Mouse (Mus musculus) embryonic facial prominence, embryonic 11.5 days (tissue): ENCODE results near the gene Rnf114. TPM values are rescaled to one million over a fixed set of nuclear protein-coding genes. Genes with fewer than 3 reads are reported as not detected.
A peak's percentile ranks its signal among the peaks of the same experiment; 100 is the strongest.

Experiments used
- ATAC-seq: fragments of 200-750 bp; cut with Nextera tagmentation; replicated peaks from 2 replicates; pipeline ENCODE4 v1.8.0; 2017; ENCODE audit warnings: low read depth; ENCODE audit not compliant: insufficient number of reproducible peaks, low FRiP score, low TSS enrichment
- DNase-seq: peaks from one replicate; pipeline ENCODE4 v3.0.0-alpha.2; 2015; ENCODE audit warnings: low spot score
- H3K27ac ChIP-seq: fragments of 300-500 bp; sonication (generic); replicated peaks from 2 replicates; pipeline ENCODE4 v1.5.1; 2014; ENCODE audit warnings: mild to moderate bottlenecking, low read depth, low read length, control low read depth
- H3K27me3 ChIP-seq: fragments of 300-500 bp; sonication (generic); 2 replicates; pipeline ENCODE4 v1.6.1; 2014; ENCODE audit warnings: mild to moderate bottlenecking, low read length, moderate library complexity, mixed read lengths; ENCODE audit not compliant: control insufficient read depth, insufficient read depth
- H3K36me3 ChIP-seq: fragments of 300-500 bp; sonication (generic); replicated peaks from 2 replicates; pipeline ENCODE4 v1.6.1; 2014; ENCODE audit warnings: low read depth, mild to moderate bottlenecking, low read length, moderate library complexity, mixed read lengths; ENCODE audit not compliant: control insufficient read depth, insufficient read depth
- H3K4me1 ChIP-seq: fragments of 300-500 bp; sonication (generic); 2 replicates; pipeline ENCODE4 v1.6.1; 2014; ENCODE audit warnings: low read length, mixed read lengths; ENCODE audit not compliant: control insufficient read depth, insufficient read depth
- H3K4me2 ChIP-seq: fragments of 300-500 bp; sonication (generic); 2 replicates; pipeline ENCODE4 v1.6.1; 2014; ENCODE audit warnings: low read depth, mild to moderate bottlenecking, control low read depth, low read length, moderate library complexity
- H3K4me3 ChIP-seq: fragments of 300-500 bp; sonication (generic); 2 replicates; pipeline ENCODE4 v1.5.1; 2014; ENCODE audit warnings: low read depth, low read length, control low read depth
- H3K9ac ChIP-seq: fragments of 300-500 bp; sonication (generic); replicated peaks from 2 replicates; pipeline ENCODE4 v1.6.1; 2014; ENCODE audit warnings: mild to moderate bottlenecking, control low read depth, low read length
- H3K9me3 ChIP-seq: fragments of 300-500 bp; sonication (generic); replicated peaks from 2 replicates; pipeline ENCODE4 v1.6.1; 2016; ENCODE audit warnings: mild to moderate bottlenecking, low read length, inconsistent platforms, mixed read lengths; ENCODE audit not compliant: control insufficient read depth
- WGBS: fragments of 180-500 bp; shearing (Covaris S2); extraction: QIAGEN DNeasy Blood & Tissue Kit; methylation state at CpG from one replicate; pipeline ENCODE4 v1.1.7; 2014; 5-methylcytosine and 5-hydroxymethylcytosine counted together
- polyA plus RNA-seq: library from polyadenylated mRNA; unstranded; fragments of >200 nt; fragmentation: Nextera tagmentation; extraction: Ambion mirVana; gene quantifications from 2 replicates; pipeline ENCODE4 v1.2.1, GENCODE M21; 2014

Gene Rnf114
- polyA plus RNA-seq, 1 experiment from 2014 or later = 113 TPM

DNA sequence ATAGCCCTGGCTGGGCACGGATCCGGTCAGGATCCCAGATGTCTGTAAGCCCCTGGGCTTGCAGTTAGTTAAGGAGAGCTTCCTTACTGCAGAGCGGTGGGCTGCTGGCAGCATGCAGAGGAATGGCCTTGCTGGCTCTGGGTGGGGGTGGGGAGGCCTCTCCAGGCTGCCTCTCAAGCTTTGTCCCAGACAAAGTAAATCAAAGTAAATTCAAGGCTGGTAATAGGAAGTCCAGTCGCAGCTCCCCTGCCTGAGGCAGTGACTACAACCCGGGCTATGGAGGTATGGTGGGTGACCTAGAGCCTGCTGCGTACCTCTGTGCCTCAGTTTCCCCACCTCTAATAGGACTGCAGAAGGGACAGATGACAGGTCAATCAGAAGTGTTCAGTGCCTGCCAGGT lies 48.9 kb downstream of the Rnf114 start:
- Histone ChIP-seq H3K27ac (peak overlapping the region; percentile 94), H3K9ac (peak overlapping the region; percentile 84)
- no peak for ATAC-seq

GRCm38 (mm10) chr2:167541761-167542160 lies 49.3 kb downstream of the Rnf114 start:
- Histone ChIP-seq H3K4me2 (peak overlapping the region; percentile 92), H3K36me3 (no peaks in the 10 kb centered on the region; the same call in 1 of the 2 replicates), H3K4me1 (peaks cover 31% of the 10 kb centered on the region), H3K9me3 (no peaks in the 10 kb centered on the region), H3K27ac (peak overlapping the region; percentile 94), H3K27me3 (0 out of 2 replicates have a peak, but pooled peaks cover under 1% of the 10 kb centered on the region), H3K9ac (peak overlapping the region; percentile 84), H3K4me3 (peak overlapping the region; percentile 81)
- WGBS = 56% methylated on average over 12 of the region's 12 CpGs
- no peak for ATAC-seq
- no peak for DNase-seq

More for the DNA sequence above, 48.9 kb downstream of the Rnf114 start:
- H3K9me3 ChIP-seq = no peaks in the 10 kb centered on the region
- peak overlapping the region; percentile 81 for H3K4me3 ChIP-seq
- peaks cover 31% of the 10 kb centered on the region for H3K4me1 ChIP-seq
- no peaks in the 10 kb centered on the region; the same call in 1 of the 2 replicates for H3K36me3 ChIP-seq
- peak; percentile 59 for DNase-seq
- H3K4me2 ChIP-seq = peak overlapping the region; percentile 92
- 0 out of 2 replicates have a peak, but pooled peaks cover 5% of the 10 kb centered on the region for H3K27me3 ChIP-seq
- WGBS = 7% methylated on average over 6 of the region's 6 CpGs

DNA sequence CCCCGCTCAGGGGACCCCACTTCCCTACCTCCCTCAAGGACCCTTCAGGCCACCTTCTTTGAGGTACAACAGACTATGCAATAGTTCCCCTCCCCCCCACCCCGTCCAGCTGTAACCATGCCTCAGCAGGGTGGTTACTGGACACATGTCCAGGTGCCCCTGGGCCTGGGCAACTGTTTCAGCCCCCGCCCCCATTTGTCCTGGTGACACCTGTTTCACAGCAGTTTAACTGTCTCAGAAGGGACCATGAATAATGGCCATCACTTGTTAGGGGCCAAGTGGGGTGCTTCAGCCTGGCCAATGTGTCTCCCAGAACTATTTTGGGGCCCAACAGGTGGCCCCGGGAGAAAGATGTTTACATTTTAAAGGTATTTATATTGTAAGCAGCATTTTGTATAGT lies 49.9 kb downstream of the Rnf114 start:
- no peaks in the 10 kb centered on the region; the same call in 1 of the 2 replicates for H3K36me3 ChIP-seq
- WGBS = 47% methylated on average over 4 of the region's 4 CpGs
- peaks cover 31% of the 10 kb centered on the region for H3K4me1 ChIP-seq
- peak overlapping the region; percentile 94 for H3K27ac ChIP-seq
- H3K9me3 ChIP-seq = no peaks in the 10 kb centered on the region
- no peak for ATAC-seq
- no peak overlapping the region; the same call in 1 of the 2 replicates for H3K9ac ChIP-seq
- DNase-seq = no peak
- H3K4me2 ChIP-seq = peak overlapping the region; percentile 92
- H3K4me3 ChIP-seq = peak overlapping the region; percentile 81; the same call in 1 of the 2 replicates
- no peaks in the 10 kb centered on the region for H3K27me3 ChIP-seq

- WGBS = 11% methylated on average over 16 of the region's 16 CpGs
- ATAC-seq = peak; percentile 14; the same call in 1 of the 2 replicates
- H3K9ac ChIP-seq = peak overlapping the region; percentile 54
- no peaks in the 10 kb centered on the region; the same call in 1 of the 2 replicates for H3K36me3 ChIP-seq
- no peaks in the 10 kb centered on the region for H3K9me3 ChIP-seq
- no peak overlapping the region for H3K4me3 ChIP-seq
- DNase-seq = peak; percentile 85
- peaks cover 29% of the 10 kb centered on the region for H3K4me1 ChIP-seq
- H3K27ac ChIP-seq = peak overlapping the region; percentile 94
- H3K4me2 ChIP-seq = peak overlapping the region; percentile 38
- no peaks in the 10 kb centered on the region for H3K27me3 ChIP-seq
Observed at GRCm38 (mm10) chr2:167543121-167544003, 50.9 kb downstream of the Rnf114 start.

GRCm38 (mm10) chr2:167544004-167544356 lies 51.5 kb downstream of the Rnf114 start:
- WGBS = 7% methylated on average over 4 of the region's 4 CpGs
- Histone ChIP-seq H3K36me3 (no peaks in the 10 kb centered on the region; the same call in 1 of the 2 replicates), H3K4me2 (peak overlapping the region; percentile 22; the same call in 1 of the 2 replicates), H3K27me3 (no peaks in the 10 kb centered on the region), H3K4me3 (no peak overlapping the region), H3K4me1 (peaks cover 29% of the 10 kb centered on the region), H3K9me3 (no peaks in the 10 kb centered on the region), H3K27ac (peak overlapping the region; percentile 94), H3K9ac (peak overlapping the region; percentile 54)
- DNase-seq (peak; percentile 56), ATAC-seq (no peak)

DNA sequence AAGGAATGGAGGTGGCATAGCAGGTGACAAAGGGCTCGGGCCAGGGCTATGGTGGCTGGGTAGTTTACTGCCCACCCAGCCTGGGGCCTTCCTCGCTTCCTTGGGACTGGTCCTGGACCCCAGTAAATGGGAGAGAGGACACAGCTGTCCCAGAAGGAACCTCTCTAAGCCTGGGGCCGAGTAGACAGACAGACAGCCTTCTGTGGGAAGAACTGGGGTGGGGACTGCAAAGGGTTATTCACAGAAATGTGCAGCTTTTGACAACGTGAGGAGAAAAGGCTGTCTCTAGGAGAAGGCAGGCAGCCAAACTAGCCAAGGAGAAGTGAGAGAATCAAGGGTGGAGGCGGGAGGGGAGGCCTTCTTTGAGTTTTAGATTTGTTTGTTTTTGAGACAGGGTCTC lies 52.0 kb downstream of the Rnf114 start:
- 46% methylated on average over 5 of the region's 5 CpGs for WGBS
- Histone ChIP-seq H3K27me3 (no peaks in the 10 kb centered on the region), H3K36me3 (no peaks in the 10 kb centered on the region; the same call in 1 of the 2 replicates), H3K4me1 (peaks cover 29% of the 10 kb centered on the region), H3K4me3 (no peak overlapping the region), H3K9ac (peak overlapping the region; percentile 54), H3K4me2 (no peak overlapping the region), H3K27ac (peak overlapping the region; percentile 94), H3K9me3 (no peaks in the 10 kb centered on the region)
- DNase-seq = peak; percentile 8
- no peak for ATAC-seq

- peak; percentile 22 for DNase-seq
- ATAC-seq = no peak
- Histone ChIP-seq H3K4me3 (no peak overlapping the region), H3K4me2 (no peak overlapping the region), H3K27ac (peak overlapping the region; percentile 60), H3K9ac (0 out of 2 replicates have a peak overlapping the region, but pooled peaks have one; percentile 11), H3K4me1 (peaks cover 20% of the 10 kb centered on the region), H3K9me3 (no peaks in the 10 kb centered on the region), H3K36me3 (no peaks in the 10 kb centered on the region; the same call in 1 of the 2 replicates), H3K27me3 (no peaks in the 10 kb centered on the region)
- 62% methylated on average over 18 of the region's 18 CpGs for WGBS
Observed at GRCm38 (mm10) chr2:167546447-167547195, 54.2 kb downstream of the Rnf114 start.
